Mouse (Mus musculus) kidney, adult 2 months (tissue): ENCODE results near the gene Kdm1a.

Experiments used
- CTCF ChIP-seq: fragments of 200-500 bp; conservative IDR thresholded peaks from 2 replicates; pipeline ENCODE4 v1.5.1; 2011; ENCODE audit warnings: low read depth, mild to moderate bottlenecking, control low read depth, low read length, moderate library complexity, mixed read lengths; ENCODE audit not compliant: insufficient read depth, insufficient read length
- POLR2A ChIP-seq: fragments of 200-500 bp; IDR thresholded peaks from one replicate; pipeline ENCODE4 v1.6.1; 2011; ENCODE audit warnings: low read depth, low read length, control low read depth

DNA sequence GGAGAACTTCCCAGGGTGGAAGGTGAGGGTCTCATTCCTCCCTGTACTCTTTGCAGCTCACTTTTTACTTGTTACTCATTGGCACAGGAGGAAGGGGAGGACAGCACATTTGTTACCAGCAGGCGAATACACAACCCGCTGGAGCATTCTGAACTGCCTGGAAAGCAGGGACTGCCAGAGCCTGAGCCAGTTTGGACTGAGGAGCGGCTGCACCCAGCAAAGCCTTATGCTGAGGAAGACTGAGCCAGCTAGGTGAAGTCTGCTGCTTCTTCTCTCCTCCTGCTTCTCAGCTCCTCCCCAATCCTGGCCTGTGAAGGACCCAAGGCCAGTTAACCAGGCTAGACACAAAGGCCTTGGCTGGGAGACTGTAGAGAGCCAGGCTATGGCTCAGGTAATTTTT, 57.4 kb downstream of the Kdm1a start:
- TF ChIP-seq CTCF (no peak), POLR2A (no peak)
